Mouse (Mus musculus): ENCODE results near the gene Hspb1. TPM values are rescaled to one million over a fixed set of nuclear protein-coding genes. Genes with fewer than 3 reads are reported as not detected.

The Hspb1 gene
- total RNA-seq (2021) = 100 to 1,000 TPM; 253 to 325 TPM
- long read RNA-seq, experiment 1, transcript Hspb1-201 (3 exons, 903 nt) = major isoform, 148 of 149 reads
- long read RNA-seq, experiment 1, partial matches to known transcripts = 1 of 149 reads
- long read RNA-seq, experiment 1, other reads (novel, unspliced or antisense) = 0 of 149 reads
- long read RNA-seq, experiment 2, transcript Hspb1-201 (3 exons, 903 nt) = major isoform, 128 of 131 reads
- long read RNA-seq, experiment 2, partial matches to known transcripts = 0 of 131 reads
- long read RNA-seq, experiment 2, other reads (novel, unspliced or antisense) = 3 of 131 reads

DNA sequence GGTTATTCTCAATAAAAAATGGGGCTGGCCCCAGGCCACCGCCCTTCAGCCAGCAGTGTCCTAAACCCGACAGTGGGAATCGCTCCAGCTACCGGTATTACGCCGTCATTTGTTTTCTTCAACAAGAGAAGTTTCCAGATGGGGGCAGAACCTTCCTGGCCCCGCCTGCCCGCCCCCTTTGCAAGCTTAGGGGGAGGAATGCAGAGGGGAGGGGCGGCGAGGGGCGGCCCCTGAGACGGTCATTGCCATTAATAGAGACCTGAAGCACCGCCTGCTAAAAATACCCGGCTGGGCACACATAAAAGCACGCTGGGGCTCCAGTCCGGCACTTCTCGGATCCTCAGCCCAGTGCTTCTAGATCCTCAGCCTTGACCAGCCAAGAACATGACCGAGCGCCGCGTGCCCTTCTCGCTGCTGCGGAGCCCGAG is at the start of gene Hspb1:
TSS of gene Hspb1 (plus strand) at position 245 of the 428 bp plus-strand sequence.
- H3K27ac ChIP-seq = peak within 1 kb of the TSS; percentile 96
- no peak for TF ChIP-seq CTCF (IDR thresholded peaks at IDR 0.05)
- peak; percentile 95 for DNase-seq
- peak within 1 kb of the TSS; percentile 84 for H3K4me3 ChIP-seq
- intact Hi-C loops (cut with DNase I) = no loop called here

DNA sequence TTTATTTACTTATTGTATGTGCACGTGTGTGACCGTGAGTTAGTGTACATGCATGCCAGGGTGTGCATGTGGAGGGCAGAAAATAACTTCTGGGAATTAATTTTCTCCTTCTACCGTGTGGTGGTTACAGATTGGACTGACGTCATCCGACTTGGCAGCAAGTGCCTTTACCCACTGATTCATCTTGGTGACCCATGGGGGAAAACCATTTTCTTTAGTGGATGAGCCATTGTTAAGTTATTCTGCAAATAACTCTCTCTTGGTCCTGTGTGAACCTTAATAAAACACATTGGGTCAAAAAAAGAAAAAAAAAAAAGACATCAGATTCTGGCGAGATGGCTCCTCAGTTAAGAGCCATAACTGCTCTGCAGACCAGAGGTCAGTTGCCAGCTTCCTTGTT is 46.1 kb upstream of the Hspb1 start:
- Histone ChIP-seq H3K4me3 (no peak overlapping the region), H3K27ac (no peak overlapping the region)
- no peak for DNase-seq
- TF ChIP-seq CTCF (IDR thresholded peaks at IDR 0.05) = no peak
- intact Hi-C loops (cut with DNase I) = loop anchor here (5.0 kb wide), 1 partner anchor 34 kb away; the partner anchor contains the start of gene Srrm3

DNA sequence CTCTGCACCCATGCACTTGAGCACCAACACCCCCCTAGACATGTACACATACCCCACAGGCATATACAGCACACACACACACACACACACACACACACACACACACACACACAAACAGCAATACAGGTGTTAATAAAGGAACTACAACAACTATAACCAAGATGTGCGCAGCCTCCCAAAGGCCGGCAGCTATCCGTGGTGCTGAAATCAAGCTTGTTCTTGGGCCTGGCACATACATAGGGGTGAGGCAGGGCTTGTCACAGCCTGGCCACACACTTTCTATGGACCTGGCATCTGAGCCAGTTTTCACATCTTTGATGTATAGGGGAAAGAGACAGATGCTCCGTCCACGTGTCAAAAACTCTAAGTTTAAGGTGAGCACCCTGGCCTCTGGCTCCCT is 44.3 kb upstream of the Hspb1 start:
- no peak overlapping the region for H3K4me3 ChIP-seq
- intact Hi-C loops (cut with DNase I) = loop anchor here (5.0 kb wide), 1 partner anchor 36 kb away; the partner anchor contains the start of gene Srrm3
- no peak for DNase-seq
- no peak overlapping the region for H3K27ac ChIP-seq
- TF ChIP-seq CTCF (IDR thresholded peaks at IDR 0.05) = no peak

DNA sequence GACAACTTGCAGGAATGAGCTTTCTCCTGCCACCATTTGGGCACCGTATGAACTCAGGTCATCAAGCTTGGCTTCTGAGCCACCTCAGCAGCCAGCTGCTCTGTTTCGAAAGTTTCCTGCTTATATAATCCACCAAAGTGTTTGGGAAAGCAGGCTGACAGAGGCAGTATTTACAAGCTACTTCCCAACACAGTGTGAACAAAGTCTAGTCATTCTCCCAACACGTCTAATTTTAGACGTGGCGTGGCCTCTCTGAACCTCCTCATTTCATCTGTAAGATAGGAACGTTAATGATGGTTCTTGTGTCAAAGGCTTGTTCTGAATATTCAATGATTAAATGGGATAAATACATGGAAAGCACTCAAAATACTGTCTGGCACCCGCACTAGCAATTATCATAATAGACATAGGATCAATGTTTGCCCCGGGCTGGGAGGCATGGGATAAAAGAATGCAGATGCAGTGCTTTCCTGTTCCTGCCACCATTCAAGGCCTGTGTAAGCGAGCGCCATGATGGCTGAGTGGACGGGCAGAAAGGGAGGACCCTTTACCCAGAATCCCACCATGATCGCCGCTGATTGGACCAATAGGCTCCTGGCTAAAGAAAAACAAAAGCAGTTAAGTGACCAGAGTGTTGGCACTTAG is 41.9 kb upstream of the Hspb1 start:
- Histone ChIP-seq H3K4me3 (no peak overlapping the region), H3K27ac (no peak overlapping the region)
- no peak for DNase-seq
- intact Hi-C loops (cut with DNase I) = no loop called here
- no peak for TF ChIP-seq CTCF (IDR thresholded peaks at IDR 0.05)

DNA sequence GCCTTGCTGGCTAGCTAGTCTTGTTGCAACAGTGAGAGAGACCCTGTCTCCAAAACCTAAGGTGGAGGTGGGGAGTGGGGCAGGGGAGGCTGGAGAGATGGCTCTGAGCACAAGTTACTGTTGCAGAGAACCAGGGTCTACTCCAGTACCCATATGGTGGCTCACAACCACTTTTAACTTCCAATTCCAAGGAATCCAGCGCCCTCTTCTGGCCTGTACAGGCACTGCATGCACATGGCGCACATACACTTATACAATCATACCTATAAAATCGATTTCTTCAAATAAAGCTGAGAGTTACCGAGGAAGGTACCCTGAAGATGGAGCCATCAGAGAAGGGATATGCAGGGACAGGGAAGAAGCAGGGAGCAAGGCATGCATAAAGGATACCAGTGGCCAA is 40.3 kb upstream of the Hspb1 start:
- 0 out of 2 replicates have a peak, but pooled peaks have one; percentile 7 for TF ChIP-seq CTCF (IDR thresholded peaks at IDR 0.05)
- intact Hi-C loops (cut with DNase I) = no loop called here
- no peak overlapping the region for H3K4me3 ChIP-seq
- H3K27ac ChIP-seq = no peak overlapping the region
- DNase-seq = no peak

DNA sequence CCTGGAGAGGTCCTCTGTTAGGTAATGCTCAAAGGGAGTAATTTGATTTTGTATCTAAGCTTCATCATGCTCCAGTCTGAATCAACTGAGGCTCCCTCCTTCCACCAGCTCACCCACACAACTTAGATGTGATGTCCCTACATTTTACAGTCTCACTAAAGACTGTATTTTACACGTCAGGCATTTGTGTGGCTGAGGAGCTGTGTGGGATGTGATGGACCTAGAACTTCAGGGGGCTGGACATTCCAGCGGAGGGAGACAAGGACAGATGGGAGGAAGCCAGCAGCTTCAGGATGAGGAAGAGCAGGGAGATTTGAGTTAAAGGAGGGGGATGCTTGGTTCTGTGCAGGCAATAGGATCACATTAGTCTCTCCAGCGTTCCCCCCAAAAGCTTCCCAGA is 39.8 kb upstream of the Hspb1 start:
- no peak for TF ChIP-seq CTCF (IDR thresholded peaks at IDR 0.05)
- DNase-seq = no peak
- no peak overlapping the region for H3K27ac ChIP-seq
- intact Hi-C loops (cut with DNase I) = no loop called here
- no peak overlapping the region for H3K4me3 ChIP-seq

DNA sequence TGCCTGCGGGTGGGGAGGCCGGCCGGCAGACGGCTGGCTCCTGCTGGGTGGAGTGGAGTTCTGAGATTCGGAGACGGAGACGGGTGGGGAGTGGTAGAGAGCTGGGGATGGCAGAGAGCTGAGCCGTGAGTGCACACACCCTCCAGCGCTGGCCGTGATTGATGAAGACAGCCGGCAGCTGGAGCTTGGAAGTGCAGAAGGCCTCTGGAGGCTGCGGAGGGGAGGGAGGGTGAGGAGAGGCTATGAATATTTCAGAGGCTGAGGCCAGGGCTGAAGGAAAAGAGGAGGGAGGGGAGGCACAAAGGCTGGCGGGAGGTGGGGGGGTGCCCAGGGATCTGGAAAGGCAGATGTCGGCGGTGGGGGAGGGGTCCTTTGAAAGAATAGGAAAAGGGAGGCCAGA is 36.7 kb upstream of the Hspb1 start:
- intact Hi-C loops (cut with DNase I) = no loop called here

DNA sequence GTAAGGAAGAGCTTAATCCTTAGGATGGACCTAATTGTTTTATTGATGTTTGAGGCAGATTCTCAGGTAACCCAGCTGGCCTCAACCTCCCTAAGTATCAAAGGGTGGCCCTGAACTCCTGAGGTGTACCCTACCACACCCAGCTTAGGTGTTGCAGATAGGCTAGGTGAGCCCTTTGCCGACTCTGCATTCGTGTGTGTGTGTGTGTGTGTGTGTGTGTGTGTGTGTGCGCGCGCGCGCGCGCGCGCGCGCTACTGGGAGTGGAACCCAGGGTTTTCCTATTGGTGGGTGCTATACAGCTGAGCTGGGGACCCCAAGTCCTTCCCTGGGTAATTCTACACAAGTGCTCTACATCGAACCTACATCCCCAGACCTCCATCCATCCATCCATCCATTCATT is 36.2 kb upstream of the Hspb1 start:
- H3K4me3 ChIP-seq = no peak overlapping the region
- no peak for DNase-seq
- no peak overlapping the region for H3K27ac ChIP-seq
- no peak for TF ChIP-seq CTCF (IDR thresholded peaks at IDR 0.05)
- intact Hi-C loops (cut with DNase I) = no loop called here

More for the DNA sequence above, 36.7 kb upstream of the Hspb1 start:
- Histone ChIP-seq H3K27ac (no peak overlapping the region), H3K4me3 (no peak overlapping the region)
- no peak for TF ChIP-seq CTCF (IDR thresholded peaks at IDR 0.05)
- DNase-seq = no peak

DNA sequence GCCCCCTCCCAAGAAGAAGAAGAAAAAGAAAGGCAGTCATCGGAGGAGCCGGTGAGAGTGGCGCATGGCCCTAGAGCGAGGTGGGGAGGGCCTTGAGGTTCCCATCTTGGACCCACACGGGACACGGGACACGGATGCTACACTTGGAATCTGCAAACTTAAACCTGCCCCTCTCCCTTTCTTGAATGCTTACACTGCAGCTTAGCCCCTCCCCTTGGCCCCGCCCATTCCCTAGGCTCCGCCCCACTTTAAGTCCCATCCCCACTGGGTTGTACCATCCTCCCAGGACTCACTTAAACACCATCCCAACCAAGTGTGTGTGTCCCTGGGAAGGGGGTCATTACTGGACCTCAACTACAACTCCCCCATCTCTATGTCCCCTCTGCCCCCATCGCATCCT is 35.3 kb upstream of the Hspb1 start:
- intact Hi-C loops (cut with DNase I) = no loop called here
- Histone ChIP-seq H3K4me3 (no peak overlapping the region), H3K27ac (no peak overlapping the region)
- DNase-seq = no peak
- TF ChIP-seq CTCF (IDR thresholded peaks at IDR 0.05) = no peak

DNA sequence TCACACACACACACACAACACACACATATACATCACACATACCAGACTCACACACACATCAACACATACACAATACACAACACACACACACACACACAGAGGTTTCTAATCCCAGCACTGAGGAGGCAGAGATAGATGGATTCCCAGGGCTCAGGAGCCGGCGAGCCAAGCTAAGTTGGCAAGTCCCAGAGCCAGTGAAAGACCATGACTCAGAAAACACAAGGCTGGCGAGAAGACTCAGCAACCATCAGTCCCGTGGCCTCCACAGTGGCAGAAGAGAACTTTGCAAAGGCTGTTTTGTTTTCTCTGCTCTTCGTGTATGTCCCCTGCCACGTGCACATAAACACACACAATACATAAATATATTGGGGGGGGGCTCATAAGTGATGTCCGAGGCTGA is 34.0 kb upstream of the Hspb1 start:
- Histone ChIP-seq H3K27ac (no peak overlapping the region), H3K4me3 (no peak overlapping the region)
- no peak for DNase-seq
- no peak for TF ChIP-seq CTCF (IDR thresholded peaks at IDR 0.05)
- intact Hi-C loops (cut with DNase I) = no loop called here

DNA sequence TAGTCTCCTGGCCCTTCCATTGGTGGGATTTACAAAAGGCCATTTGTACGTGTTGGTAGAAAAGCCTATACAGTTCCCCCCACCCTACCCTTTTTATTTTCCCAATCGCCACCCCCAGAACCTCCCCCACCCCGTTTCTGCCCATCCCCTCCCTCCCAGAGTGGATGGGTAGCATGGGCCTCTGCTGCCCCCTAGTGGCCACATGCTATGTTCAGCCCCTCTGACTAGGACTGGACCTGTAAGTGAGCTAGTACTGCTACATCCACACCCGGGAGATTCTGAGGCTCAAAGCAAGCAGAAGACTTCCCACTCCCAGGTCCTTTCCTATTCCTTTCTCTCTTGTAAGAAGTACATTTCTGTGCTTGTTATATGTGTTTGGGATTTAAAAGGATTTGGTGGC is 32.6 kb upstream of the Hspb1 start:
- H3K27ac ChIP-seq = no peak overlapping the region
- DNase-seq = peak; percentile 83
- intact Hi-C loops (cut with DNase I) = loop anchor here (1.0 kb wide), 1 partner anchor 61 kb away; no protein-coding TSS in a partner anchor
- TF ChIP-seq CTCF (IDR thresholded peaks at IDR 0.05) = peak; percentile 70
- H3K4me3 ChIP-seq = no peak overlapping the region

DNA sequence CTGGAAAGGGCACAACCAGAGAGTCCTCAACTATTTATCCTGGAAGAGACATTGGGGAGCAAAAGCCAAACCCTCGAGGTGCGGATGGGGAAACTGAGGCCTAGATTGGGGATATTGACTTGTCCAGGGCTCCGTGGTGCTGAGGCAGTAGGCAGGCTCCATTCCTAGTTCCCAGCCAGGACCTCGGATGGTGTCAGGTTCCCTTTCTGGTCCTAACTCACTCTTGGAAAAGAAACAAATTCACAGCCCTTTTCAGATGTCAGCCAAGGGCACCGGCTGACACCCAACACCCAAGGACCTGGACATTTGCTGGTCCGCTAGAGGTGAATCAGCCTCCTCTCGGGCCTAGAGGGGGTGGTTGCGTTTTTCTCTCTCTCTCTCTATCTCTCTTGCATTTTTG is 21.1 kb upstream of the Hspb1 start:
- TF ChIP-seq CTCF (IDR thresholded peaks at IDR 0.05) = no peak
- DNase-seq = peak; percentile 63
- no peak overlapping the region for H3K27ac ChIP-seq
- intact Hi-C loops (cut with DNase I) = no loop called here
- H3K4me3 ChIP-seq = no peak overlapping the region

Measured in gastrocnemius, adult 2 months (tissue).